Mouse (Mus musculus): ENCODE measurements around the gene March7. TPM values are rescaled to one million over a fixed set of nuclear protein-coding genes. Genes with fewer than 3 reads are reported as not detected.

Gene March7
- polyA plus RNA-seq, 1 experiment from 2014 or later: 101 TPM

GRCm38 (mm10) chr2:60285107-60285617 is 75.5 kb downstream of the March7 start:
- Histone ChIP-seq H3K4me2 (ENCODE audit: low read depth, low read length) (no peak overlapping the region), H3K27me3 (ENCODE audit: control insufficient read depth, insufficient read depth, low read length) (peaks cover 7% of the 10 kb centered on the region; the same call in 1 of the 2 replicates), H3K4me3 (ENCODE audit: low read depth, low read length) (no peak overlapping the region), H3K9me3 (ENCODE audit: control insufficient read depth, low read length) (no peaks in the 10 kb centered on the region), H3K4me1 (ENCODE audit: control insufficient read depth, insufficient read depth, low read length) (0 out of 2 replicates have a peak, but pooled peaks cover 3% of the 10 kb centered on the region), H3K9ac (replicated peaks; ENCODE audit: low read depth, low read length) (no peak overlapping the region), H3K27ac (ENCODE audit: low read depth, low read length) (no peak overlapping the region), H3K36me3 (ENCODE audit: control insufficient read depth, insufficient read depth, low read length) (no peaks in the 10 kb centered on the region)
- 84% methylated on average over 8 of the region's 8 CpGs for WGBS
- no peak for ATAC-seq (ENCODE audit: low read depth)

- 79% methylated on average over 4 of the region's 4 CpGs for WGBS
- Histone ChIP-seq H3K9me3 (ENCODE audit: control insufficient read depth, low read length) (no peaks in the 10 kb centered on the region), H3K36me3 (ENCODE audit: control insufficient read depth, insufficient read depth, low read length) (no peaks in the 10 kb centered on the region), H3K4me3 (ENCODE audit: low read depth, low read length) (no peak overlapping the region), H3K4me2 (ENCODE audit: low read depth, low read length) (no peak overlapping the region), H3K4me1 (ENCODE audit: control insufficient read depth, insufficient read depth, low read length) (0 out of 2 replicates have a peak, but pooled peaks cover 3% of the 10 kb centered on the region), H3K9ac (replicated peaks; ENCODE audit: low read depth, low read length) (no peak overlapping the region), H3K27me3 (ENCODE audit: control insufficient read depth, insufficient read depth, low read length) (peaks cover 7% of the 10 kb centered on the region; the same call in 1 of the 2 replicates), H3K27ac (ENCODE audit: low read depth, low read length) (no peak overlapping the region)
- no peak for ATAC-seq (ENCODE audit: low read depth)
Observed at GRCm38 (mm10) chr2:60288606-60289005, 78.9 kb downstream of the March7 start.

DNA sequence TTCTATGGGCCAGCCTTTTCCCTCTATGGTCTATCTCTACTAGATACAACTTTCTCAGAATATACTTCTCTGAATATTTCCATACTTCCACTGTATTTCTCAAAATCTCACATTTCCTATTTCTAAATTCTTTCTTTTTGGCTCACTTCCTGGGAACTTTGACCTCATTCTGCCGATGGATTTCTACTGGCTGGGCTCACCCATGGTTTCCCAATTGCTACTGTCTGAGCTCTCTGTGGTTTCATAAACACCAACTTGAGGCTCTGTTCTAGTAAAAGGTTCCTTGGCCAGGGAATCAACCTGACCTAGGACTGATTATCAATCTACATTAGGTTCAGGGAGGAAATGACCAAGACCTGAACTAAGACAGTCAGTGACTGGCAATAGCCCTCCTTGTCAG is 79.8 kb downstream of the March7 start:
- Histone ChIP-seq H3K4me1 (ENCODE audit: control insufficient read depth, insufficient read depth, low read length) (no peaks in the 10 kb centered on the region), H3K36me3 (ENCODE audit: control insufficient read depth, insufficient read depth, low read length) (no peaks in the 10 kb centered on the region), H3K4me2 (ENCODE audit: low read depth, low read length) (no peak overlapping the region), H3K9ac (replicated peaks; ENCODE audit: low read depth, low read length) (no peak overlapping the region), H3K27me3 (ENCODE audit: control insufficient read depth, insufficient read depth, low read length) (peaks cover 7% of the 10 kb centered on the region; the same call in 1 of the 2 replicates), H3K27ac (ENCODE audit: low read depth, low read length) (no peak overlapping the region), H3K4me3 (ENCODE audit: low read depth, low read length) (no peak overlapping the region), H3K9me3 (ENCODE audit: control insufficient read depth, low read length) (no peaks in the 10 kb centered on the region)
- WGBS: 86% methylated on average over 1 of the region's 1 CpGs
- no peak for ATAC-seq (ENCODE audit: low read depth)

- WGBS: 89% methylated on average over 4 of the region's 4 CpGs
Observed at GRCm38 (mm10) chr2:60291381-60291780, 81.7 kb downstream of the March7 start.

GRCm38 (mm10) chr2:60298266-60298665 is 88.6 kb downstream of the March7 start:
- Histone ChIP-seq H3K27me3 (ENCODE audit: control insufficient read depth, insufficient read depth, low read length) (no peaks in the 10 kb centered on the region), H3K27ac (ENCODE audit: low read depth, low read length) (no peak overlapping the region), H3K4me2 (ENCODE audit: low read depth, low read length) (no peak overlapping the region), H3K9ac (replicated peaks; ENCODE audit: low read depth, low read length) (no peak overlapping the region), H3K4me3 (ENCODE audit: low read depth, low read length) (no peak overlapping the region), H3K36me3 (ENCODE audit: control insufficient read depth, insufficient read depth, low read length) (no peaks in the 10 kb centered on the region), H3K4me1 (ENCODE audit: control insufficient read depth, insufficient read depth, low read length) (no peaks in the 10 kb centered on the region), H3K9me3 (ENCODE audit: control insufficient read depth, low read length) (no peaks in the 10 kb centered on the region)
- no peak for ATAC-seq (ENCODE audit: low read depth)
- WGBS: 80% methylated on average over 3 of the region's 3 CpGs

More at GRCm38 (mm10) chr2:60291381-60291780, 81.7 kb downstream of the March7 start:
- no peaks in the 10 kb centered on the region for H3K9me3 ChIP-seq (ENCODE audit: control insufficient read depth, low read length)
- no peak overlapping the region for H3K27ac ChIP-seq (ENCODE audit: low read depth, low read length)
- H3K4me3 ChIP-seq (ENCODE audit: low read depth, low read length): no peak overlapping the region
- no peak overlapping the region for H3K4me2 ChIP-seq (ENCODE audit: low read depth, low read length)
- no peak overlapping the region for H3K9ac ChIP-seq (replicated peaks; ENCODE audit: low read depth, low read length)
- no peaks in the 10 kb centered on the region for H3K36me3 ChIP-seq (ENCODE audit: control insufficient read depth, insufficient read depth, low read length)
- no peak for ATAC-seq (ENCODE audit: low read depth)
- no peaks in the 10 kb centered on the region for H3K27me3 ChIP-seq (ENCODE audit: control insufficient read depth, insufficient read depth, low read length)
- H3K4me1 ChIP-seq (ENCODE audit: control insufficient read depth, insufficient read depth, low read length): no peaks in the 10 kb centered on the region

- no peak for ATAC-seq (ENCODE audit: low read depth)
- H3K4me2 ChIP-seq (ENCODE audit: low read depth, low read length): no peak overlapping the region
- no peaks in the 10 kb centered on the region for H3K27me3 ChIP-seq (ENCODE audit: control insufficient read depth, insufficient read depth, low read length)
- no peaks in the 10 kb centered on the region for H3K36me3 ChIP-seq (ENCODE audit: control insufficient read depth, insufficient read depth, low read length)
- no peak overlapping the region for H3K9ac ChIP-seq (replicated peaks; ENCODE audit: low read depth, low read length)
- no peaks in the 10 kb centered on the region for H3K9me3 ChIP-seq (ENCODE audit: control insufficient read depth, low read length)
- WGBS: 96% methylated on average over 2 of the region's 2 CpGs
- no peak overlapping the region for H3K4me3 ChIP-seq (ENCODE audit: low read depth, low read length)
- no peaks in the 10 kb centered on the region for H3K4me1 ChIP-seq (ENCODE audit: control insufficient read depth, insufficient read depth, low read length)
- H3K27ac ChIP-seq (ENCODE audit: low read depth, low read length): no peak overlapping the region
Observed at GRCm38 (mm10) chr2:60299323-60299722, 89.6 kb downstream of the March7 start.

Other genes starting within 250 kb of the March7 start
- gene Baz2b, start within 50 bp of the March7 start, polyA plus RNA-seq (2014; fragmentation: Nextera tagmentation; extraction: Ambion mirVana): 76.1 and 85.3 TPM in 2 replicates
- 9.9 and 18.9 TPM in 2 replicates for gene Cd302, start 74.6 kb downstream of the March7 start, polyA plus RNA-seq (2014; fragmentation: Nextera tagmentation; extraction: Ambion mirVana)
- gene Ly75, start 173.4 kb downstream of the March7 start, polyA plus RNA-seq (2014; fragmentation: Nextera tagmentation; extraction: Ambion mirVana): 1.2 TPM in 2 replicates